Mouse (Mus musculus) heart, adult 9 months (tissue): Measurements from ENCODE around the gene Gm21454.
"Not testable (repeated sequence)": the region's sequence is repeated elsewhere in the genome, so short reads cannot be mapped to it uniquely, and the experiment has no call there.

ENCODE experiments used
- DNase-seq, 2 experiments: peaks; one replicate each; pipeline ENCODE4 v3.0.0; 2022; ENCODE audit warnings: low spot score in 2 of 2

The Gm21454 gene

GRCm38 (mm10) chrY:13252091-13252490 is at the start of gene Gm21454, which contains the start of gene Gm21440:
Gene Gm21454 (plus strand): TSS chrY:13252442.
Gene Gm21440 (plus strand): TSS chrY:13252391.
- not testable (repeated sequence) for DNase-seq

- DNase-seq: not testable (repeated sequence)
Measured at GRCm38 (mm10) chrY:13223828-13224227, 28.4 kb upstream of the Gm21454 start, which contains the start of gene Gm21828. Gene Gm21828 (minus strand): TSS chrY:13223928.

DNA sequence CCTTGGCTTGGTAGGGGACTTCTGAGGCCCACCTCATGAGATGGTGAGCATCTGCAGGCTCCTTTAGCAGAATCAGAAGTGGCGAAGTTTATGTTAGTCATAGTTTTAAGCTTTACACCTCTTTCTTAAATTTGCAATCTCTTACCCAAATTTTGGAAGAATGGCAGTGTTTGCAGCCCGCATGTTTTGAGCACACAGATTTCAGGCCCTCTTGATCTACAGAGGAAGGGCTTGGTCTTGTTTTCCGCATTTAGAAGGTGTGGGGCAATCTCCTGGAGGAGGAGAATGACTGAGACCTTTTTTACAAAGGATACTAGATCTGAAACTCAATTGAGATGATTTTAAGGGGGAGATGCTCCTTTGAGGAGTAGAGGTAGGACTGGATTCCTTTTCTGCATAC is 96.7 kb downstream of the Gm21454 start, which contains the start of gene Gm21725:
Gene Gm21725, minus strand, starts transcription at position 101 of the 400 bp plus-strand sequence.
- not testable (repeated sequence) for DNase-seq
